Mouse (Mus musculus) hindbrain, embryonic 14.5 days (tissue): ENCODE results near the gene Dusp16. TPM values are rescaled to one million over a fixed set of nuclear protein-coding genes. Genes with fewer than 3 reads are reported as not detected.

Experiments
- ATAC-seq: fragments of 200-750 bp; cut with Nextera tagmentation; 2 replicates; pipeline ENCODE4 v1.8.0; 2017; ENCODE audit warnings: moderate number of reproducible peaks, mild to moderate bottlenecking, moderate TSS enrichment, moderate library complexity; ENCODE audit not compliant: low FRiP score
- DNase-seq: peaks from one replicate; pipeline ENCODE4 v3.0.0-alpha.2; 2015; ENCODE audit warnings: low spot score
- H3K27ac ChIP-seq: fragments of 300-500 bp; sonication (generic); 2 replicates; pipeline ENCODE4 v1.5.1; 2014; ENCODE audit warnings: mild to moderate bottlenecking, moderate library complexity
- H3K27me3 ChIP-seq: fragments of 300-500 bp; sonication (generic); 2 replicates; pipeline ENCODE4 v1.6.1; 2014; ENCODE audit warnings: mild to moderate bottlenecking, low read length, mixed read lengths; ENCODE audit not compliant: control insufficient read depth, insufficient read depth
- H3K36me3 ChIP-seq: fragments of 300-500 bp; sonication (generic); replicated peaks from 2 replicates; pipeline ENCODE4 v1.6.1; 2014; ENCODE audit not compliant: control insufficient read depth, insufficient read depth
- H3K4me1 ChIP-seq: fragments of 300-500 bp; sonication (generic); replicated peaks from 2 replicates; pipeline ENCODE4 v1.6.1; 2014; ENCODE audit warnings: antibody characterized with exemption, low read length, mixed read lengths; ENCODE audit not compliant: control insufficient read depth, insufficient read depth
- H3K4me2 ChIP-seq: fragments of 300-500 bp; sonication (generic); replicated peaks from 2 replicates; pipeline ENCODE4 v1.6.1; 2014; ENCODE audit warnings: mild to moderate bottlenecking, moderate library complexity
- H3K4me3 ChIP-seq: fragments of 300-500 bp; sonication (generic); replicated peaks from 2 replicates; pipeline ENCODE4 v1.5.1; 2014; ENCODE audit warnings: mild to moderate bottlenecking, low read length
- H3K9ac ChIP-seq: fragments of 300-500 bp; sonication (generic); 2 replicates; pipeline ENCODE4 v1.6.1; 2014
- H3K9me3 ChIP-seq: fragments of 300-500 bp; sonication (generic); 2 replicates; pipeline ENCODE4 v1.6.1; 2016; ENCODE audit warnings: low read length; ENCODE audit not compliant: control insufficient read depth
- WGBS: fragments of 180-500 bp; shearing (Covaris S2); extraction: QIAGEN DNeasy Blood & Tissue Kit; methylation state at CpG from one replicate; pipeline ENCODE4 v1.1.7; 2014; 5-methylcytosine and 5-hydroxymethylcytosine counted together
- polyA plus RNA-seq: library from polyadenylated mRNA; unstranded; fragments of >200 nt; fragmentation: Nextera tagmentation; extraction: Ambion mirVana; gene quantifications from 2 replicates; pipeline ENCODE4 v1.2.1, GENCODE M21; 2014

The Dusp16 gene
- polyA plus RNA-seq, 1 experiment from 2014 or later: 5.7 TPM

GRCm38 (mm10) chr6:134773961-134774360 lies 18.5 kb downstream of the Dusp16 start:
- ATAC-seq (no peak), DNase-seq (no peak)
- Histone ChIP-seq H3K27ac (no peak overlapping the region), H3K9me3 (no peaks in the 10 kb centered on the region), H3K9ac (no peak overlapping the region), H3K27me3 (no peaks in the 10 kb centered on the region), H3K4me2 (no peak overlapping the region), H3K4me1 (no peaks in the 10 kb centered on the region), H3K4me3 (no peak overlapping the region), H3K36me3 (no peaks in the 10 kb centered on the region)
- WGBS: 57% methylated on average over 3 of the region's 3 CpGs

DNA sequence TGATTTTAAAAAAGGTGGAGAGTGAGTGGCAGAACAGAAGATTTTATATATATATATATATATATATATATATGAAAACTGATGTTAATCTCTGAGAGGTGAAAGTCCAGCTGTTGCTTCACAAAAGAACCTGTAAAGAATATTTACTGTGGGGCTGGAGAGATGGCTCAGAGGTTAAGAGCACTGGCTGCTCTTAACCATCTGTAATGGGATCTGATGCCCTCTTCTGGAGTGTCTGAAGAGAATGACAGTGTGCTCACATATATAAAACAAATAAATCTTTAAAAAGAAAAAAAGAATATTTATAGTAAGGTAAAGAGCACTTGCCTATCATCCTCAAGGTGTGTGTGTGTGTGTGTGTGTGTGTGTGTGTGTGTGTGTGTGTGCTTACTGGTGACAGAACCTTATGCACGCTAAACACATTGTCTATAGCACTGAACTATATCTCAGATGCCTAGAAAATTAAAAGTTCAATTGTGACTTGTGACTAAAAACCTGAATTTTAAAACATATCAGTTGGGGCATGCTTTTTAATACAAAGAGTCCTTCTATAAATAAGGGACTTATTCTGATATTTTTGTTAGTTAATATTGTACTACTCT lies 19.0 kb downstream of the Dusp16 start:
- DNase-seq (no peak), ATAC-seq (no peak)
- H3K27me3 ChIP-seq: no peaks in the 10 kb centered on the region
- WGBS: 94% methylated on average over 1 of the region's 1 CpGs
- no peaks in the 10 kb centered on the region for H3K4me1 ChIP-seq
- H3K9me3 ChIP-seq: no peaks in the 10 kb centered on the region
- no peak overlapping the region for H3K27ac ChIP-seq
- no peaks in the 10 kb centered on the region for H3K36me3 ChIP-seq
- H3K9ac ChIP-seq: no peak overlapping the region
- H3K4me3 ChIP-seq: no peak overlapping the region
- H3K4me2 ChIP-seq: no peak overlapping the region

DNA sequence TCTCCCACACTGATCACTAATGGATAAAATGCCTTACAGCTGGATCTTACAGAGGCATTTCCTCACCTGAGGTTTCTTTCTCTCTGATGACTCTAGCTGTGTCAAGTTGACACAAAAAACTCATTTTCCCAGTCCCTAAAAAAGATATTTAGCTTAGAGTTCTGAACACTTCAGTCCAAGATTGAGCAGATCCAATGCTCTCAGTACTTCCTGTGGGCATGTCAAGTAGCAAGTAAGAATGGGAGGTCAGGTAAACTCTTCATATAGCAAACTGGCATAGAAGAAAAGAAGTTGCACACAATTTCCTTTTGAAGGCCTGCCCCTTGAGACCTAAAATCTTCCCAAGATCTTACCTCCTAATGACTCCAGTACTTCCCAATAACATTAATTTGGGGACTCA lies 22.1 kb downstream of the Dusp16 start:
- Histone ChIP-seq H3K9me3 (no peaks in the 10 kb centered on the region), H3K36me3 (no peaks in the 10 kb centered on the region), H3K4me1 (no peaks in the 10 kb centered on the region), H3K4me3 (no peak overlapping the region), H3K27me3 (no peaks in the 10 kb centered on the region), H3K4me2 (no peak overlapping the region), H3K27ac (no peak overlapping the region), H3K9ac (no peak overlapping the region)
- DNase-seq: no peak
- no peak for ATAC-seq

DNA sequence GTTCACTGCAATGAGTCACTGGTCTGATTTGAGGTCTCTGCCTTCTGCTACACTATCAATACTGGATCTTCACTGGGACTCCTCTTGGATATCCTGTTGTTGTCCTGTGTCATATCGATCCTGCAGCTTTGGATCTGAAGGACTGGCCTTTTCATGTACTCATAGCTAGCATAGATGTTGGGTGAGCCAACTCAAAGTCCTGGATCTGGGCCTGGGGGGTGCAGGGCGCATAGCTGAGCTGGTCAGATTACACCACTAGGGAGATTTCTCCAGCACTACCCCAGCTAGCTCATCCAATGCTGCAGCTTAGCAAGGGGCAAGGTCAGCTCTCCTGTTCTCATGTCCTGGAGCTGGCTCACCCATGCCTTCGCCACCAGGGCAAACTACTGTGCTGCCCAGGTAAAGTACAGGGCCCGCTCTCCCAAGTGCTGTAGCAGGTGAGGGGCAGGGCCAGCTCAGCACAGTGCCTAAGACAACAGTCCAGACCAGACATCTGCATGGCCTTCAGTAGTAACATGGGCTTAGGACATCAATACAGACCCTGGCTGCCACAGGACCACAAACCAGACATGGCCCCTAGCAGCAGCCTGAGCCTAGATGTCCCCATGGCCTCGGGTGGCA lies 27.9 kb downstream of the Dusp16 start:
- no peak overlapping the region for H3K27ac ChIP-seq
- no peak for ATAC-seq
- DNase-seq: no peak
- no peaks in the 10 kb centered on the region for H3K4me1 ChIP-seq
- no peak overlapping the region for H3K9ac ChIP-seq
- H3K27me3 ChIP-seq: no peaks in the 10 kb centered on the region
- H3K9me3 ChIP-seq: no peaks in the 10 kb centered on the region
- no peaks in the 10 kb centered on the region for H3K36me3 ChIP-seq
- H3K4me3 ChIP-seq: no peak overlapping the region
- no peak overlapping the region for H3K4me2 ChIP-seq
- WGBS: 95% methylated on average over 5 of the region's 5 CpGs

- ATAC-seq: no peak
- no peak for DNase-seq
- Histone ChIP-seq H3K9me3 (no peaks in the 10 kb centered on the region), H3K4me3 (no peak overlapping the region), H3K4me1 (no peaks in the 10 kb centered on the region), H3K9ac (no peak overlapping the region), H3K27ac (no peak overlapping the region), H3K27me3 (no peaks in the 10 kb centered on the region), H3K4me2 (no peak overlapping the region), H3K36me3 (no peaks in the 10 kb centered on the region)
- WGBS: 79% methylated on average over 1 of the region's 1 CpGs
Observed at GRCm38 (mm10) chr6:134763436-134763835, 29.0 kb downstream of the Dusp16 start.

DNA sequence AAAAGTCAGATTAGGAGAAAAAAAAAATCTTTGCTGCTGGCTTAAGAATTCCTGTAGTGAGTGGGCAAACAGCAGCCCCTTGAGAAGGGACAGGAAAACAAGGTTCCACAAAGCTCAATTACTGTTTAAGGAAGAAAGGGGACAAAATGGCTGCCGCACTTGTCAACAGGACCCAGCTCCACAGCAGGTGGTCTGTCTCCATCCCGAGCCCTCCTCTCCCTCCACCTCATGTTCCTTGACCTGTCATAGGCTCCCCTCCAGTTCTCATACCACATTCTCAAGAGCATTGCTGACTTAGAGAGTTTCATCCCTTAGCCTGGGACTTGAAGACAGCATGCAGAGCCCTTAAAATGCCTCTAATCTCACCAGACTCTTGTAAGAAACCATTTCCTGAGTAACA lies 30.6 kb downstream of the Dusp16 start:
- H3K27ac ChIP-seq: no peak overlapping the region
- no peaks in the 10 kb centered on the region for H3K27me3 ChIP-seq
- no peak overlapping the region for H3K4me3 ChIP-seq
- no peaks in the 10 kb centered on the region for H3K36me3 ChIP-seq
- H3K4me2 ChIP-seq: no peak overlapping the region
- no peak overlapping the region for H3K9ac ChIP-seq
- DNase-seq: no peak
- ATAC-seq: no peak
- H3K9me3 ChIP-seq: no peaks in the 10 kb centered on the region
- no peaks in the 10 kb centered on the region for H3K4me1 ChIP-seq
- 54% methylated on average over 2 of the region's 2 CpGs for WGBS

DNA sequence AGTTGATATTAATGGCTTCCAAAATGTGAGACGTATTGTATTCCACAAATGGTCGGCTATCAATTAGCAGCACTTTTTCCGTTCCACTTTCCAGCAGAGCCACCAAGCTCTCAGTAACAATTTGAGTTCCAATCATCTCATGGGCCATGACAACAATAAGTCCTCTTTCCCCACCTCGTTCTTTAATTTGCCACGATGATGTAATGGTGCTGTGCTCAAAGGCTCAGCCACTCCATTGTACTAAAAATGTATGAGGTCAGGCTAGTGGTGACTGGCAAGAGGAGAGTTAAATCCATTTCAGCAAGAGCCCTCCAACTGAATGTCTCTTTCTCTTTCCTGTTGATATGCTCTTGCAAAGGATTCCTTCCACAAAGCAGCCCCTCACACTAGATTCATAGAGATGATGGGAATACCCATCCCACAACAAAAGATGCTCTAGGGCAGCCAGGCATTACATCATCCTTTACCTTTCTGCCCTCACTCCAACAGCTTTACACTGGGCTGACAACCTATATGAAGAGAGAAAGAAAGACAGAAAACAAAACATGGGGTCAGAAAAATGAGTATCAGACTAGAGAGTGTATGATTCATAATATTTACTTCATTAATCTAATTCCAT lies 31.4 kb downstream of the Dusp16 start:
- ATAC-seq (no peak), DNase-seq (no peak)
- no peaks in the 10 kb centered on the region for H3K4me1 ChIP-seq
- no peak overlapping the region for H3K4me3 ChIP-seq
- no peak overlapping the region for H3K9ac ChIP-seq
- no peaks in the 10 kb centered on the region for H3K9me3 ChIP-seq
- H3K27ac ChIP-seq: no peak overlapping the region
- H3K27me3 ChIP-seq: no peaks in the 10 kb centered on the region
- WGBS: 60% methylated on average over 5 of the region's 5 CpGs
- H3K4me2 ChIP-seq: no peak overlapping the region
- H3K36me3 ChIP-seq: no peaks in the 10 kb centered on the region

- no peaks in the 10 kb centered on the region for H3K4me1 ChIP-seq
- H3K27me3 ChIP-seq: no peaks in the 10 kb centered on the region
- 94% methylated on average over 4 of the region's 4 CpGs for WGBS
- ATAC-seq: no peak
- no peak overlapping the region for H3K4me2 ChIP-seq
- no peaks in the 10 kb centered on the region for H3K9me3 ChIP-seq
- DNase-seq: no peak
- no peak overlapping the region for H3K9ac ChIP-seq
- no peak overlapping the region for H3K27ac ChIP-seq
- no peaks in the 10 kb centered on the region for H3K36me3 ChIP-seq
- no peak overlapping the region for H3K4me3 ChIP-seq
Observed at GRCm38 (mm10) chr6:134756058-134756457, 36.4 kb downstream of the Dusp16 start.

DNA sequence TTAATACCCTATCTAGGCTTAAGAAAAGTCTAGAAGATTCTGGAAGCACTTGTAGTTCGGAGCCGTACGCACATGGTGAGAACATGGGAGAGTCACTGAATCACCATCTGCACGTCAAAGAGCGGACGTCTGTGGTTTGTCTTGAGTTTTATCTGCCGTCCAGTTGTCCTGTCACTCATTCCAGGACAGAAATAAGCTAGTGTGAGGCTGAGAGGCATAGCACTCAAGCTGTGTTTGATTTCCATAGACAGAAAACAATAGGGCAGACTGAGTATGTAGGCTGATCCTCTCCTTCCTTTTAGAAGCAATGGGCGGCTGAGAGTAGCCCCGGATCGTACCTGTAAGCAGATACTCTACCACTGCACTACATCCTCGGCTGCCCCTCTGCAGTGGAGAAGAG lies 38.6 kb downstream of the Dusp16 start:
- no peak overlapping the region for H3K9ac ChIP-seq
- no peaks in the 10 kb centered on the region for H3K27me3 ChIP-seq
- no peaks in the 10 kb centered on the region for H3K4me1 ChIP-seq
- H3K4me3 ChIP-seq: no peak overlapping the region
- no peaks in the 10 kb centered on the region for H3K9me3 ChIP-seq
- ATAC-seq (no peak), DNase-seq (no peak)
- H3K27ac ChIP-seq: no peak overlapping the region
- H3K36me3 ChIP-seq: no peaks in the 10 kb centered on the region
- 94% methylated on average over 11 of the region's 11 CpGs for WGBS
- no peak overlapping the region for H3K4me2 ChIP-seq
